Mouse (Mus musculus): ENCODE measurements around the gene Zfp770.

GRCm38 (mm10) chr2:114145315-114145801 is 55.9 kb downstream of the Zfp770 start:
- TF ChIP-seq CTCF (IDR thresholded peaks at IDR 0.05; ENCODE audit: borderline replicate concordance, insufficient read depth, low read length) (peak; percentile 24; the same call in 1 of the 2 replicates), POLR2A (IDR thresholded peaks at IDR 0.05; ENCODE audit: low read depth, low read length) (no peak)

Measured in embryonic fibroblast, embryonic 13.5 days (primary cell).